9 mouse cellular contexts compared by ENCODE assay signal in genomic region chr13:52041467-52042421, GRCm38 (mm10).
DNase-seq lines count a peak whose midpoint lies in the region; ATAC-seq and TF ChIP-seq lines count a peak whose summit lies in the region.
"Had no signal": no experiment of that assay in that cellular context is flagged by ENCODE, and none has a peak within 500 bp of the region (broad histone marks: within the 10 kb centered on the region; RNA-seq: fewer than 3 reads in every experiment).

No protein-coding gene starts in this region.

- ATAC-seq in heart, postnatal 0 days (ENCODE audit: insufficient read depth, low read depth): peak; percentile 40

- 40% methylated on average over 15 of the region's 15 CpGs for WGBS in heart, postnatal 0 days

- H3K27me3 ChIP-seq in heart, postnatal 0 days (ENCODE audit: control insufficient read depth, insufficient read depth, low read length): no peaks in the 10 kb centered on the region

- TF ChIP-seq EP300 in heart, postnatal 0 days (IDR thresholded peaks at IDR 0.05; ENCODE audit: low read depth): no peak

- no peak overlapping the region for H3K4me3 ChIP-seq in heart, postnatal 0 days (ENCODE audit: low read depth, low read length)
- H3K4me3 ChIP-seq: midbrain, embryonic 12.5 days had no signal

- peak; percentile 50 for DNase-seq in urinary bladder, postnatal 14 days (ENCODE audit: low spot score)
- no peak for DNase-seq in urinary bladder, postnatal 10 days (ENCODE audit: low spot score)
- peak; percentile 44 for DNase-seq in fibroblast of lung, adult 2 months (ENCODE audit: low read depth)
- peak; percentile 45 for DNase-seq in heart, postnatal 0 days (ENCODE audit: low spot score)
- peak; percentile 74 for DNase-seq in kidney, postnatal 14 days
- DNase-seq in lung, postnatal 36 days: peak; percentile 66
- DNase-seq in spleen, adult 12 weeks (ENCODE audit: low spot score): no peak
- no peak for DNase-seq in right cerebral cortex, adult 18-20 months

- H3K4me2 ChIP-seq in heart, postnatal 0 days (ENCODE audit: low read depth, low read length): peak overlapping the region; percentile 45
- H3K4me2 ChIP-seq: midbrain, embryonic 12.5 days had no signal

- no peaks in the 10 kb centered on the region for H3K36me3 ChIP-seq in heart, postnatal 0 days (replicated peaks; ENCODE audit: control insufficient read depth, insufficient read depth, low read length)
- H3K36me3 ChIP-seq: midbrain, embryonic 12.5 days had no signal

- no peak overlapping the region; the same call in 1 of the 2 replicates for H3K9ac ChIP-seq in heart, postnatal 0 days (replicated peaks; ENCODE audit: low read depth, low read length)
- H3K9ac ChIP-seq: midbrain, embryonic 12.5 days had no signal

- H3K9me3 ChIP-seq in heart, postnatal 0 days (replicated peaks; ENCODE audit: control insufficient read depth, low read length): no peaks in the 10 kb centered on the region
- H3K9me3 ChIP-seq: midbrain, embryonic 12.5 days had no signal

- H3K4me1 ChIP-seq in heart, postnatal 0 days (ENCODE audit: control insufficient read depth, insufficient read depth): peaks cover 29% of the 10 kb centered on the region

- TF ChIP-seq CTCF in heart, postnatal 0 days (IDR thresholded peaks at IDR 0.05; ENCODE audit: low read depth): no peak

- peak overlapping the region; percentile 63 for H3K27ac ChIP-seq in heart, postnatal 0 days (ENCODE audit: low read depth)
- H3K27ac ChIP-seq: midbrain, embryonic 12.5 days had no signal

Comparison
In these comparisons a context has a peak if more than half of its experiments do, and no peak if none do; other contexts are left out.
1. DNase-seq: peak in urinary bladder, postnatal 14 days (single experiment), fibroblast of lung, adult 2 months (single experiment), heart, postnatal 0 days (single experiment), kidney, postnatal 14 days (single experiment) and lung, postnatal 36 days (single experiment); none in urinary bladder, postnatal 10 days (single experiment), spleen, adult 12 weeks (single experiment) and right cerebral cortex, adult 18-20 months (single experiment).